Mouse (Mus musculus) gastrocnemius, postnatal 36 days (tissue): Measurements from ENCODE around the gene Nav2. TPM values are rescaled to one million over a fixed set of nuclear protein-coding genes. Genes with fewer than 3 reads are reported as not detected.

Source experiments
- DNase-seq, 2 experiments: peaks; one replicate each; pipeline ENCODE4 v3.0.0; 2022
- intact Hi-C: fragments of 180-260 bp; cut with DNase I; formaldehyde crosslinking; loops from one replicate; pipeline ENCODE4 v1.15.1; 2025
- total RNA-seq, 2 experiments: library from RNA; stranded (reverse); gene quantifications; 2 replicates each; pipeline ENCODE4 v1.2.3; 2021

Nav2 gene
- total RNA-seq, 2 experiments from 2014 or later, result 21.8 to 23.9 TPM

DNA sequence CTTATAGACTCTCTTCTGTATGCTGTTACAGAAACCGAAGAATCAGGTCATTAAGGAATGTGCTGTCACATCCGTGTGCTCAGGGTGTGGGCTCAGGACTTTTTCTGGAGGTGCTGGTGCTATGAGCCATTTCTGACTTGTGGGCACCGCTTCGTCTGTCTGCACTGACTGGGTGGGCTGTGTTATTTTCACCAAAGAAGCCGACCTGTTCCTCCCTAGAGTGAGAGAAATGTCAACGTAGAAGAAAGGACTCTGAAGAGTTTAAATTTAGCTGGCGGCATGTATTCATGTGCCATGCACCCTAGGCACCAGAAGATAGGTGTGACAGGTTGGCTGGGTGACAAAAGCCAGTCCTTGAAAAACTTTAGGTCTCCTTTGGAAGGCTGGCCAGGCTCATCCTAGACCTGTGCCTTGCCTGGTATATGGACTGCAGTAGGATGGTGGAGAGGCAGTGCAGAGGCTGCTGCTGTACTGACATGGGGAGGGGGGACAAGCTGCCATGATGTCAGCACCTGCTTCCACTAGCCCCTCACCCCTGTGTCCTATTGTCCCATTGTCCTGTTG lies 599.5 kb downstream of the Nav2 start:
- DNase-seq, result no peak
- intact Hi-C loops, result no loop called here

GRCm38 (mm10) chr7:49511820-49512453 lies 603.4 kb downstream of the Nav2 start:
- intact Hi-C loops, result no loop called here
- no peak for DNase-seq

DNA sequence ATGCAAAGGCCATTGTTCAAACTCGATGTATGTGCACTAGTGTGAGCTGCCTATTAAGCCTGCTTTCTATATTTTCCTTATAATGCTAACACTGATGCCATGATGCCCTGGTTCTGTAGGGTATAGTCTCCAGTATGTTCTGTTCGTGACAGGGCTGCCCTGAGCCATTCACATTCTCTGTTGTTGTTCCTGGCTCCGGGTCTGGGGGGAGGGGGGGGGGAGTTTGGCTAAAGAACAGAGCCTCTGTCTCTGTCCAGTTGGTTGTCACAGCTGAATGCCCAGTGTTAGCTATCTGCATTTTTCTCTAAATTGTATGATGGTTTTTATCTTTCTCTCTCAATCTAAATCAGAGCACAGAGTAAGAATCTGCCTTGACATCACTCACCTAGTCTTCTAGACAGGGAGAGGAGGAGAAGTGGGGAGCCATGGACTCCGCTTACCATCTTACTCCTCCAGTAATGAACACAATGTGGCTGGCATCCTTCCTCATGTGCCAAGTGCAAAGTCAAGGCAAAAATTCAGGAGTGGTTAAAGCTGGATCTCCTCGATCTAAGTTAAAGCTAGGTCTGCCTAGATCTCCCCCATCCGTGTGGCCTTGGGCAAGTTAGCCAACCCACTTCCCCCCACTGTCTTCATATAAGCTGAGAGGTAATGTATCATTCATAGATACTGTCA lies 605.4 kb downstream of the Nav2 start:
- intact Hi-C loops, result no loop called here
- DNase-seq, result no peak

DNA sequence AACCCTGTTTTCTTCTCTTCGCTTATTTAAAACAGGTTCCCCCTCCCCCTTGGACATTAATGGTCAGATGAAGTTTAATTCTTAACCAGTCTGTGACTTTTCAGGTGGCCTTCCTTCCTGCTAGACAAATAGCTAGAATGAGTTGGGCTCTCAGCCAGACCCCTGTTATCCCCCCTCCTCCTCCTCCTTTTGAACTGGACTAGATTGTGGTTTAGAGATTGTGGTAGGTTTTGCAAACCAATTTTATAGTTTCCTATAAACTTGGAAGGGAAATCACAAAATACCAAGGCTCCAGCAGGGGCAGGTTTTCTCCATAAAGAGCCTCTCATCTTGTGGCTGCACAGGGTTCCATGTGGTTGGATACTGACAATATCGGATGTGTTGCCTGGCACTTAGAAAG lies 606.5 kb downstream of the Nav2 start:
- intact Hi-C loops, result no loop called here
- no peak for DNase-seq

- intact Hi-C loops, result no loop called here
- DNase-seq, result no peak
These were observed 612.0 kb downstream of the Nav2 start for GRCm38 (mm10) chr7:49520504-49520903.

DNA sequence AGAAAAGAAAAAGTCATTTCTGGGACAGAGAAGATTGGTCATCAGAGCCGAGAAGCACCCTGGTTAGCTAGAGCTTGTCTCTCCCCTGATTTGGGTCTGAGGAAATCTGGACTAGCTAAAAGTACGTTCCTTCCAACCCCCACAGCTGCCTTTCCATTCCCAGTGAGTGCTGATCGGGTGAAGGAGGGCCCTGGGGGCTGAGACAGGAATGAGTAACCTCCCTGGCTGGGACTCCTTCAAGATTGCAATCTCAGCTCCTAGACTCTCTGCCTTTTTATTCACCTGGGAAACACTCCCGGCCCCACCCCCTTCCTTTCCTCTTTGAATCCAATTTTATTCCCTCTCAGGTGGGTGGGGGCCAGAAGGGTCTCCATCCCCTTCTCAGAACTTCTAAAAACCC lies 612.8 kb downstream of the Nav2 start:
- intact Hi-C loops, result no loop called here

DNA sequence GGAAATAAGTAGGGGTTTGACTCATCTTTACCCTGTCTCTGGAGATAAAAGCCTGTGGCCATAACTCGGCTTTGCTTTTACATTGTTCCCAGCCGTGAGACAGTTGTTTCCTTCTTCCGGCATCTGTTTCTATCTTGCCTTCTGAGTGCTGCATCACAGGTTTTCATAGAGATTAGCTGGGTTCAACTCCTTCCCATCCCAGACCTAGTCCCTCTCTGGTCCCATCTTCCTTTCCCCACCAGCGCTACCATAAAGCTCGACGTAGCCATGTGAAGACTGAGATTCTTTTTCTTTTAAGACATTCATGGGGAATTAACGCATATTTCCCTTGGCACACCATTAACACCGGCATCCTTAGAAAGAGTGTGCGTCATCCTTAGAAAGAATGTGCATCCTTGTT lies 613.5 kb downstream of the Nav2 start:
- intact Hi-C loops, result no loop called here

More for the DNA sequence above, 612.8 kb downstream of the Nav2 start:
- DNase-seq, result no peak

GRCm38 (mm10) chr7:49522411-49523114 lies 614.0 kb downstream of the Nav2 start:
- DNase-seq, result no peak
- intact Hi-C loops, result no loop called here

More for the DNA sequence above, 613.5 kb downstream of the Nav2 start:
- DNase-seq, result no peak

GRCm38 (mm10) chr7:49523115-49523445 lies 614.6 kb downstream of the Nav2 start:
- intact Hi-C loops, result no loop called here
- DNase-seq, result no peak

DNA sequence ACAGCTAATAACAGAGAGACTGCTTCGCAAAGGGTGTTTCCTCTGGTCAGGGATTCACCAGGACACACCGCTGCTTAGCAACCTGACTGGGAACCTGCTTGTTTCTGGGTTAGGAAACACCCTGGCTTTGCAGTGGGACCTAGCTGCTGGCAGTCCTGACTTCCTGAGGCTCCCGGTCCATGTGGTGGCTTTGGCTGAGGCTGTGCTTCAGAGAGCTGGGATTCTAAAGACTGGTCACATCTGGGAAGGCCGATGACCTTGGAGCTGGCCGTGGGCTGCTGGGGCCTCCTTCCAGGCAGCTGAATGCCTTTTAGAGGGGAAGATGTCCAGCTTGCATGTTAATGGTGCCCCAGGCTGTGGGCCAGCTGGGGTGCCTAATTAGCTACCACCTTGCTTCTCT lies 615.2 kb downstream of the Nav2 start:
- intact Hi-C loops, result no loop called here
- DNase-seq, result no peak

GRCm38 (mm10) chr7:49525348-49526100 lies 617.0 kb downstream of the Nav2 start:
- no peak for DNase-seq
- intact Hi-C loops, result no loop called here

GRCm38 (mm10) chr7:49526101-49526499 lies 617.6 kb downstream of the Nav2 start:
- DNase-seq, result no peak
- intact Hi-C loops, result no loop called here

- no peak for DNase-seq
- intact Hi-C loops, result no loop called here
These were observed 619.0 kb downstream of the Nav2 start for GRCm38 (mm10) chr7:49527495-49527894.

- no peak for DNase-seq
- intact Hi-C loops, result no loop called here
These were observed 619.4 kb downstream of the Nav2 start for GRCm38 (mm10) chr7:49527925-49528324.

DNA sequence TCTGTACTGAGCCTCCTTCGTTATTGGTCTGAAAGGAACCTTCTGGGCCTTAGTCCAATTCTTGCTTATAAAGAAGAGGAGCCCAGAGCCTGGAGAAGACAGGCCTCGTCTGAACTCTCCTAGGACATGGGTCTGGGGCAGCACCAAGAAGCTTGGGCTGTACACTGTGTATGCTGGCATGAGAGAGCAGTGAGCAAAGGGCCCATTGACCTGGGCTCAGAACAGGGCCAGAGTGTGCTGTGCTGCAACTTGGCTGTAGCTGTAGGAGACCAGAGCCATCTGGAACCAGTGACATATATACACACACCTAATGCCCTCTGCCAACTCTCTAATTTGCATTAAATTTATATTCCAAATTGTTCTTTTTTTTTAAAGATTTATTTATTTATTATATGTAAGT lies 621.0 kb downstream of the Nav2 start:
- DNase-seq, result no peak
- intact Hi-C loops, result no loop called here

DNA sequence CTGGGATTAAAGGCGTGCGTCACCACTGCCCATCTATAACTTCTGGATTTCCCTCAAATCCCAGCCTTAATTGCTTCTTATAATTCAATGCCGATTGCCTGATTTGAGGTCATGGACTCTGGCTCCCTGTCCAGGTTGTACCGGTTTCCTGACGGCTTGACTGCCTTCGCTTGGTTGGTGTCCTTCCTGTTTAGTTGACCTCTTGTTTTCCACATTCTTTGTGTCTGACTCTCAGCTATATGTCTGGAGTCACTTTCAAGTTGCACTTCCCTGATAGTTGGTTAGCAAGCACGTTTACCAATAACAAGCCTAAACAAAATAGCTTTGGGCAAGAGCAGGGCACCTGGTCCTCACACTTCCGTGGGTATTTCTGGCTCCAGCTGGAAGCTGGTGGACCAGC lies 625.1 kb downstream of the Nav2 start:
- intact Hi-C loops, result no loop called here
- no peak for DNase-seq

- no peak for DNase-seq
- intact Hi-C loops, result no loop called here
These were observed 625.7 kb downstream of the Nav2 start for GRCm38 (mm10) chr7:49534208-49534607.

DNA sequence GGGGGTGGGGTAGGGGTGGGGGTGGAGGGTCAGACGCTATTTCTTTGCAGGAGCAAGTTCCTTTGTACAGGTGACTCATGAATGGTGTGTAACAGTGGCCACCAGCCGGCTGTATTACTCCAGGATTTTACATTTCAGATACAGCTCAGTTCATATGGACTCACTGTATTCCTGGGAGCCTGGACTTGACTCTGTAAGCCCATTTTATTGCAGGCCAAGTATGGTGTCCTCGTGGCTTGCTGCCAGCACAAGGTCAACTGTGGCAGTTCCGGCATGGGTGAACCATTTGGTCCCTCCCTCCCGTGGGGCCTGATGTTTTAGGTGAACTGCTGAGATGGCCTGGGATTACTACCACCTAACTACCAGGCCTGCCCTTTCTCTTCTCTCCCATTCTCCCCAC lies 629.8 kb downstream of the Nav2 start:
- no peak for DNase-seq

DNA sequence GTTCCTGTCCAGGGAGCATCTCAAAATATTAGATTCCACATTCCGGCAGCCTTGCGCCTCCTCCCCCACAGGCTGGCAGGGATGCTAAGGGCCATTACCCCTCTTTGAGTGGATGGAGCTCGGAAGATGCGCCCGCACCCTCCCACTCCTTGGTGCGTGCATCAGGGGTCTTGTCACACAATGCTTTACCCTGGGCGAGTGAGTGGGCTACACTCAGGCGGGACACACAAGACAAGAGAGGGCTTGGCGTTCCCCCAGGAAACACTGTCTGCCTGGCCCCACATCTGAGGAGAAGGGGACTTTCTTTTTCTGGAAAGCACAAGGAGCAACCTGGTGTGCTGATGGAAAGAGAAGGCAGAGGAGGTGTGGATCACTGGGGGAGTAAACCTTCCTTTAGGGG lies 631.7 kb downstream of the Nav2 start:
- intact Hi-C loops, result no loop called here
- no peak for DNase-seq

More for the DNA sequence above, 629.8 kb downstream of the Nav2 start:
- intact Hi-C loops, result no loop called here

DNA sequence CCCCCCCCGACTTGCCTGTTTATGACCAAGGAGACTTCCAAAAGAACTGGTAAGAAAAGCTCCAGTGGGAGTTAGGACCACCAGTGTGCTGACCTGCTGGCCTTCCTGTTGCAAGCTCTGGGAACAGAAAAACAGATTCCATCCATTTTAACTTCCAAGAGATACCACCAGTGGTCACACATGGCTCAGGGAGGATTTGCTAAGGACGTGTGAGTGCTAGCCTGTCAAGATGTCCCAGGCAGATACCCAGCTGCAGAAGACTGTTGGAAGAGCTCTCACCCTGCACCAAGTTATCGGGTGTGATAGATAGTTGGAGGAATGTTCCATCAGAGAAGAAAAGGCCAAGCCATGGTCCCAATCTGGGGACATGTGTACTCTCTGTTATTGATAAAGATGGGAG lies 633.6 kb downstream of the Nav2 start:
- intact Hi-C loops, result no loop called here
- DNase-seq, result no peak
